Mouse (Mus musculus) adrenal gland, postnatal 10 days (tissue): ENCODE data around the gene C530008M17Rik. TPM values are rescaled to one million over a fixed set of nuclear protein-coding genes. Genes with fewer than 3 reads are reported as not detected.

Source experiments
- DNase-seq: peaks from one replicate; pipeline ENCODE4 v3.0.0; 2021; ENCODE audit warnings: mixed read lengths
- total RNA-seq, 2 experiments: library from RNA; stranded (reverse); gene quantifications; 2 replicates each; pipeline ENCODE4 v1.2.3; 2021

Gene C530008M17Rik
- total RNA-seq, 2 experiments from 2014 or later, result 7.5 to 10.4 TPM

DNA sequence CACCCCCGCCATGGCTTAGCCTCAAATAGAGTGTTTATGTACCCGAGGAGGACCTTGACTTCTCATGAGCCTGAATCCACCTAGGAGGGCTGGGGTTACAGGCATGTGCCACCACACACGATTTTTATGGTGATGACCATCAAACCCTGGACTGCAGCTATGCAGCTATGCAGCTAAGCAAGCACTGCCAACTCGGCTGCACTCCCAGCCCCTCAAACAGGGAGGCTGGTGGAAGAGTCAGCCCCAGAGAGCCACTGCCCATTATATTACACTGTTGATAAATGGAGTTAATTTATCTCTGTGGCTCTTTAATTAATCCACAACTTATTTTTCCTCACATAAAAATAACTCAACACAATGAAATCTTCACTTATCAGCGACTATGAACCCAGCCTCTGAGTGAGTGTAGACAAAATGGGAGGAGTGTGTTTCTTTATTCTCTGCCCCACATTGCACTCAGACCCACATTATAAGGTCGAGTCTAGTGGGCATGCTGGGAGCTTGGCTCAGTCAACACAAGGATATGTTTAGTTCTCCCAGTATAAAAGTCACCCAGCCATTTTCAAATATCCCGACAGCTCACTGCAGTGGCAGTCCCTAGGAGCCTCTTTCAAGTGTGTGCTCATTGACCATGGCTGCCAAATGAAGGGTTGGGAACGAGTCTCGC is 117.3 kb downstream of the C530008M17Rik start:
- no peak for DNase-seq

DNA sequence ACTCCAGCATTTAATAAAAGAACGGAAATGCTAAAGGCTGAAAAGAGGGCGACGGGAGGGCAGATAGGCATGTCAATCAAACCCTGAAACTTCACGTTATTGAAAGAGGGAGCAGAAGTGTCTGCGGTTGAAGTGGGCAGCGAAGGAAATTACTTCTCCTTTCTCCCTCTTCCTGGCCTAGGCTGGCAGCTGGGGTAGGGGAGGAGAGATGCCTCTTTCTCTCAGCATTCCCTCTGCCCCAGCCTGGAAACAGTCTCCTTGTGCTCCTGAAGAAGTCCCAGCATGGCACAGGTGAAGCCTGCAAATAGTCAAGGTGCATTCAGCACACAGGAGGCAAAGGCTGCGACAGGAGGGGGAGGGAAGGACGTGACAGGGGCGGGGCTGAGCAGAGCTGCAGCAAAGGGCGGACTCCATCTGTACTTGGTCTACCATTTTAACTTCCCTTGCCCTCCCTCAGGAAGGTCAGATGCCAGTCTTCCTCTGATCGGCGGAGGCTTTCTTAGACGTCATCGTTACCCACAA is 122.8 kb downstream of the C530008M17Rik start:
- DNase-seq, result no peak

DNA sequence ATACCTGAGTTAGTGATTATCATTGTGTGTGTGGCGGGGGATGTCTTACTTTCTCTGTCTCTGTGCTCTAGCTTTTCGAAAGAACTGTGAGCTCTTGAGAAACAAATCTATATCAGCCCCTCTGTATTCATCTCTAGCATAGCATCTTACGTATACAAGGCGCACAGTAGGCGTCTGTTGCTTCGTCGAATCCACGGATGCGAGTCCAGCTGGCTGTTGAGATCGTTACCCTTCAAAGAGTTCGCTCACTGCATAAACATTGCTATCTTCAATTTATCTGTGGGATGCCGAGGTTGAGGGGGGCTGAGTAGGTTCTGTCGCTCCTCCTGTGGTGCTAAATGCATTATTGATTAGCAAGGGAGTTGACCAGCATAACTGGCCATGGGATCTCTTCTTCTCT is 125.6 kb downstream of the C530008M17Rik start:
- DNase-seq, result no peak

DNA sequence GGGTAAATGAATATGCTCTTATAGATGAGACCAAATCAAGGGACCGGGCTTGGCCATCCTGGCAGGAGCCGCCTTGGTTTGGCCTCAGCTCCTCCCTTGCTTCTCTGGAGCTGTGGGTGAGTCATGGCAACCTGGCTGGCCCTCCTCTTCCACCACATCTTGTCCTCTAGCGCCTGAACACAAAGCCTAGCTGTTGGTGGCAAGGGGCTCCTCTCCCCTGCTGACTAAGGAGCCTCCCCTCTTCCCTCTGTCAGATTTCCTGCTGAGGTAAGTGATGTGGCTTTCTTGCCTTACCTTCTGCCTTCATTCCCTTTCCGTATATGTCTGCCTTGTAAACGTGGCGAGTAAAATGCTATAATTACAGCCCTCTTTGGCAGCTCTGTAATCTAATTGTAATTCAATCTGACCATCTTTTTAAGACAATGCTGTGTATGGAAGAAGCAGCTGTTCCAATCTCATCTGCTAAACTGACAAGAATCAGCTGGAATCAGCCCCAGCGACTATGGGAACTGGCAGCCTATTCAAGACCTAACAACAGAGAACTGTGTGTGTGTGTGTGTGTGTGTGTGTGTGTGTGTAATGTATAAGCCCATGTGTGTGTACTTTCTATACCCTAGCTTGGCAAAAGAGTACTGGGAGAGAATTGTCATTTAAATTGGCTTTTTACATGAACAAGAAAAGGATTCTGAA is 126.2 kb downstream of the C530008M17Rik start:
- DNase-seq, result no peak

DNA sequence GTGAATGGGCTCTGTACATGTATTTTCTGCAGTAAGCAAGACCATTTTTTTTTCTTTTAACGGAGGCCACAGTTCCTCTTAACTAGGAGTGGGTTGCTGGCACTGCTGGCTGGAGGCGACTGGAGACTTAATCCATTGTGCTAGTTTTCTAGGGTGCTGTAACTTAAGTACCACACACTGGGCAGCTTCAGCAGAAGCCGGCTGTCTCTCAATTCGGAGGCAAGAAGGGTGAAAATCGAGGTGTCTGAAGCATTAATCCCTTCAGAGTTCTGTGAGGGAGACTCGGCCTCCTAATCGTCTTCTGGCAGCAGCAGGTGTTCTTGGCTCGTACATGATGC is 126.8 kb downstream of the C530008M17Rik start:
- DNase-seq, result no peak

DNA sequence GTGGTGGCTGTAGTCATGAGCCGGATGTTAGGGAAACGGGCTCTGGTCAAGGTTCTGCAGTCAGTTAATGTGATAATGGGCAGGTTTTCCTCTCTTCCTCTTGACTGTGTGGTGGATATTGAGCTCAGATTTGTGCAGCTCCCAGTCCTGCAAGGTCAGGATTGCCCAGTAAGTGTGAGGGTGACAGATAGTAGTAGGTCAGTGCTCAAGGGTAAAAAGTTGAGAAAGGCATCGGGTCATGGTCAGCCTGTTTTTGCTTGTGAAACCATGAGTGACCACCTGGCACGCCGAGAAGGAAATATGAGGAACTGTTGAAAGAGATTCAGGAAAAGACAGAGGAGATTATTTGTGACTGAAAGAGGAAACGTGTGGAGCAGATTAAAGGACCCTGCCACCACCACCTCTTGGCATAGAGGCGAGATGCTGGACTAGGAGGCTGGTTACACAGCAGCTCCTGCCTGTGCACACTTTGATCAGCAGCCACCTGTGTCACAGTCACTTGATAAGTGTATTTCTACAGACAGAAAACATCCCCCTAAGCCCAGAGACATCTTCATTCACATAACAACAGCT is 127.9 kb downstream of the C530008M17Rik start:
- DNase-seq, result peak; percentile 15

DNA sequence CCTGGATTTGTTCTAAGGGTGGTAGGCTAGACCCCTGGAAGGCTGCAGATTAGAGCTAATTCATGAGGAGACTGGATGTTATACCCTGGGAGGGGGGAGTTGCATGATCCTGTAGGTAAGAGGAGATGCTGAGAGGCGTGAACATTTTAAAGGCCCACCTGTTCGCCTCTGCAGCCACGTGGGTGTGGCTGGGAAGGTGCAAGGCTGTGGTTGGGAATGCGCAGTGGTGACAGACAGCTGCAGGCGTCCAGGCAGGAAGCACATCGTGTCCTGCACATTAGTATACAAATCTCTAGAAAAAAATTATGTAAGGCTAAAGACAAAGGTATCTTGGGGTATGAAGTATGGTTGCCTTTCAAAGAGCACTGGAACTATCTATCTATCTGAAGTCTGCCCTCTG is 128.7 kb downstream of the C530008M17Rik start:
- no peak for DNase-seq

DNA sequence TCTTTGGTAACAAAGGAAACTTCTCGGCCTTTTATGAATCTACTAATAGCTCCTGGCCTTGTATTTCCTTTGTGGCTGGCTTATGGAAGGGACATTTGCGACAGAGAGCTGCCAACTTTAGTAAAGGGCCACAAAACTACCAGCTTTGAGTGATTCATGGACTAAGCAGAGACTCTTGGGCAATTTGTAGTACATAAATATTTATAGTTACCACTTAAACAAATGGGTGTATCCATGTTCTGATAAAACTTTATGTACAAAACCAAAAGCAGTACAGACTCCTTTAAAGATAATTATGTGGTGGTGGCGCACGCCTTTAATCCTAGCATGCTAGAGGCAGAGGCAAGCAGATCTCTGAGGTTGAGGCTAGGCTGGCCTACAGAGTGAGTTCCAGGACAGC is 133.6 kb downstream of the C530008M17Rik start:
- DNase-seq, result no peak

DNA sequence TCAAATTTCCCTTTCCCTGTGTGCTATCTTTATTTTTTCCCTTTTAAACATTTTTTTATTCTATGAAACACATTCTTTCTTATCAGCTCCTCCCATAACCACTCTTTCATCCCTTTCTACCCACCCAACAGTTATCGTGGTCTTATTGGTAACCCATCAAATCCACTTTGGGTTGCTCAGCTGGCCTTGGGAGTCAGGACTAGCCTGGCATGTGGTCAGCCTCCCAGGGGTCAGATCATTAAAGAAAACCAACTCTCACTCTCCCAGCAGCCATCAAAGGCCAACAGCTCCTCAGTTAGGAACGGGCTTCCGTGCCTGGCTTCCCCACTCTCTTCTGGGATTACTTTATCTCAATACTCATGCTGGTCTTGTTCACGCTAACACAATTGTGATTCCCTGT is 135.0 kb downstream of the C530008M17Rik start:
- DNase-seq, result no peak

DNA sequence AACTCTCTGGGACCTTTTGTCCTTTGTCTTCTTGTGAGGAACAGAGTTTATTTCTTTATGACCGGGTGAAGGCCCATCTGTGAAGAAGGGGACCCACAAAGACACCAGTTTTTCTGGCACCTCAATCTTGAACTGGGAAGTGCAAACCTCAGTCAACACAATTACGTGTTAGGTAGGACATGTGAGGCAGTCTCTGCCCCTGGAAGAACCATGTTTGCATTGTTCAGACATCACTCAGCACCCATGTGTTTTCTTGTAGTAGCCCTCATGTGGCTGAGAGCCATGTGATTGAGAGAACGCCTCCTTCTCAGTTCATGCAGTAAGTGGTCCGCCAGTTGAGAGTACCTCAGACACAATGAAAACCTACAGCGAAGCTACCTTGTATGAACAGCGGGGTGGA is 136.4 kb downstream of the C530008M17Rik start:
- DNase-seq, result no peak

DNA sequence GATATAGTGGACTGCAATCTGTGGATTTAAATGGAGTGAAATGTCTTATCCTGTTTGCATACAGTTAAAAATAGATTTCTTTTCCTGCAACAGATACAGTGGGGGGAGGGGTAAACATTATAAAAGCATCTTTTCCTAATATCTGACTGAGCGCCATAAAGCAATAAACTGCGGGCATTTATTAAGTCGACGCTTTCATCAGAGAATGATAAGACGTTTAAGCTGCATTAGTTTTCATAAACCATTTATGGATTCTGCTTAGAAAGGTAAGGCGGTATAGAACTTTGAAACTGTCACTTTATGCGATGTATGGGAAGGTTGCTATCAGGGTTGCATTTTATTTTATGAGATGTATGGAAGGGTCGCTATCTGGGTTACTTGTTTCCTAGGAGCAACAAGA is 141.7 kb downstream of the C530008M17Rik start:
- no peak for DNase-seq

DNA sequence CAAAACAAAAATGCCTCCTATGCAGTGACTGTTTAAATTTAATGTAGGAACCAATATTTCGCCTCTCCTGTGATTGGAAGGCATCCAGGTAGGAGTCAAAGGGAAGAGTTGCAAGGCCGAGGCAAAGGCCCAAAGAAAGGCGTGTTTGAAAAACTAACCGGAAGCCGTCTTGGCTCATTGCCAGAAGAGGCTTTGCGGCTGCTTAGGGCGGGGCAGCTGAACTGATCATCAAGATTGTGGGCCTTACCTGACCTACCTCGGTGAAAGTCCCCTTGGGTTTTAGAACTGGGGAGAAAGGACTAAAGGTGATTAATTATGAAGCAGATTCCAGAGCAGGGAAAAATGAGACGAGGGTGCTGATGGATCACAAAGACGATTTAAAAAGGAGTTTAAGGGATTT is 143.2 kb downstream of the C530008M17Rik start:
- DNase-seq, result peak; percentile 24

DNA sequence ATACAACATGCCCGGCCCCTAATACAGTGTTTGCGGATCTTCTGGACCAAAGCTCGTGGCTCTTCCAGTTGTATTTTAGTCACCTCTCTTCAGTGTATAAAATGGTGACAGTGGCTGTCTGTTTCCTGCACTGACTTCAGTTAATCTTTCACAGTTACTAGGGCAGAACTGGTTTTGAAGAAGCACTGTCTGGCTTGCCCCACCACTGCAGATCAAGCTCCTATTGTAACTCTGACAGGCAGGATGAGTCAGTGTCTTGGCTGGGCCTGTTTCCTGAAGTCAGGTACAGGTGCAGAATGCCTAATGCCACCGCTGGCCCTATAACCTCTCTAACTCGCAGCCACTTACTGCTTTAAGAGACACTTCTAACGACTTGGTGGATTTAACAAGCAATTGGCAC is 152.7 kb downstream of the C530008M17Rik start:
- DNase-seq, result no peak

DNA sequence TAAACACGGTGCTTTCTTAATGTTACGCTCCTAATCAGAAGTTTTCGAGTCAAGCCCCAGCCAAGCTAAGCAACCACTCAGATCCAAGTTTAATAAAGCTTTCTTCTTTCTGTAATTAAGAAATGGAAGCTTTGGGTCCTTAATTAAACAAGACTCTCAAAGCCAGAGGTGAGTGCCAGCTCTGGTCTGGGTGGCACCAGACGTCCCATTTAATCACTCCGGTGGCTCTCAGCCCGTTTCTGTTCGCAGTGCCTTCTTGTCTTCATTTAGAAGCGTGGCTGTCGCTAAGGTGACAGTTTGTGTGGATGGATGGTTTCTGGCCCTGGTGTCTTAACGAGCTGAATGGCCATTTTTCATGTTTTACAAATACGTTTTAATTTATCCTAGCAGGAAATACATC is 158.7 kb downstream of the C530008M17Rik start:
- DNase-seq, result no peak

DNA sequence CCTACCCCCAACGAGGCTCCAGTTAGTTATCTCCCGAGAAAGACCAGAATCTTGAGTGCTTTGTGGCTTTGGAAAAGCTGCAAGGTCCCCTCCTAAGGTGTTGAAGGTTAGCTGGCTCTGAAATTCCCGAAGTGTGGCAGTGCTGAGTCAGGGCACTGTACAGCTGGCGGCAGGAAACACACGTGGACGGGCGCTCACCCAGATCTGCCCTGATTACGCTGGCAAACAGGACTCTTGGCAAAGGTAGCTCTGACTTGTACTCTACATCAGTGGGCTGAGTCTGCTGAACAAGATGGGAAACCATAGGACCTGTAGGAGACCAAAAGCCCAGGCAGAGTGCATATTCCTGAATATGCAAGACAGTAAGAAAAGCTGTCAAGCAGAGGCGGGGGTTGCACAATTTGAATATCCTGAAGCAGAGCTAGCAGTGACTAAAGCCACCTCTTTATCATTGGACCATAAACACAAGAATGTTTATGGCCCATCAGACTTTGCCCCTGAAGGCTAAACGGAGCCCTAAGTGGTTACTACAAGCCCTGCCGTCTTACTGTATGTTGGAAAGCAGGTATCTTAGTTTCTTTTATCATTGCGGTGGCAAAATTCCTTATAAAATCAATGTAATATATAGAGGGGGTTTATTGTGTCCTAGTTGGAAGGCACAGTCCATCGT is 159.6 kb downstream of the C530008M17Rik start:
- peak; percentile 48 for DNase-seq

DNA sequence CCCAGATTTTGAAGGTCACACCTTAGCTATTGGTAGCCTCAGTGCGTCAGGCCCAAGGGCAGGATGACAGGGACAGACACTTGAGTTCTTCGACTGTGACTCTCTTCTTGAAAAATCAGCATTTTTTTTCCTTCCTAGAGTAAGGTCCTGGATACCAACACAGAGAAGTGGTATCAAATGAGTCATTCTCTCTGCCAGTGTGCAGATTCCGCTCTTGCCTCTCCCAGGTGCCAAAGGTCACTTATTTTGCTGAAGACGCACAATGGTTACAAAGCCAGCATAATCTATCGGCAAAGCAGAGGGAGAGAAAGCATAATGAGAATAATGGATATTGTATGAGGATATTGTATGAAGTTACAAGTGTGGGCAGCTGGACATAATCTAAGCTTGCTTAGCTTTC is 160.4 kb downstream of the C530008M17Rik start:
- no peak for DNase-seq

DNA sequence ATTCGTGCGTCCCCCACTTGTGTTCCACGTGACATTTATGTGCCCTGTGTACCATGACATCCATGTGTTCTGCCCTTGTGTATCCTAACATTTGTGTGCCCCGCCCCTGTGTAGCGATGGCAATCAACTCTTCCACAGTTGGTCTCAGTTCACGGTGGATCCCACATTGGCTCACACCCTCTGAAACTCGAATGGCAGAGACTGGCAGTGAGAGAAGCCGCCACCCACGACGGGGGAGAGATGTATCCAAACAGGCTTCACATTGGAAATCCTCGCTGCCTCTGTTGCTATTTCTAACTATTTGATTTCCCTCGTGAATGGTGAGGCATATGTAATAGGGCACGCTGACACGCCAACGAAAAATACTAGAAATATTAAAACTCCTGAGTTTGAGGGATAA is 161.4 kb downstream of the C530008M17Rik start:
- DNase-seq, result no peak

DNA sequence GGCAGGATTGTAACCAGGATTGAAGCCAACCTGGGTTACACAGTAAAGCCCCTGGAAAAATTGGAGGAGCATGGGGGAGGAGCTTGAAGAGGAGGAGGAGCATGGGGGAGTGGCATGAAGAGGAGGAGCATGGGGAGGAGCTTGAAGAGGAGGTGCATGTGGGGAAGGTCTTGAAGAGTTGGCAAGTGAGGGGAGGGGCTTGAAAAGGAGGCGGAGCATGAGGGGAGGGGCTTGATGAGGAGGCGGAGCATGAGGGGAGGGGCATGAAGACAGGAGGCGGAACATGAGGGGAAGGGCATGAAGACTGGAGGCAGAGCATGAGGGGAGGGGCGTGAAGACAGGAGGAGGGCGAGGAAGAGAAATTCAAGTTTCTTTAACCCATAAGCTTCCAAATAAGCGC is 162.5 kb downstream of the C530008M17Rik start:
- no peak for DNase-seq

DNA sequence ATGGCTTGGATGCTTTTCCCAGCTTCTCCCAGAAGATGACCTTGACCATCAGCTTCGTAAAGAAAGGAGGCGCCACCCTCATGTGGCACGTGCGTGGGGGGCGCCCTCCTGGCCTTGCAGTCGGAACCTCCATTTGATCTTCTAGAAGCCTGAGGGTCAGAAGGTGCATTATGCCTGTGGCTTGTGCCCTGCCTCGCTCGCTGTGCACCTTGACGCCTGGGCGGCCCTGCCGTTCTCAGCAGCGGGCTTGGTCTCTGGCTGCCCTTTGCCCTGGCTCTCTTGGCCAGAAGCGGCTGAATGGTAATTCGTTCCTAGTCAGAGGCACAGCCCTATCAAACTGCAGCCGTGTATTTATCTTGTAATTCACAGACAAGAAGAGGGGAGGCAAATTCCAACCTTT is 165.8 kb downstream of the C530008M17Rik start:
- DNase-seq, result no peak

DNA sequence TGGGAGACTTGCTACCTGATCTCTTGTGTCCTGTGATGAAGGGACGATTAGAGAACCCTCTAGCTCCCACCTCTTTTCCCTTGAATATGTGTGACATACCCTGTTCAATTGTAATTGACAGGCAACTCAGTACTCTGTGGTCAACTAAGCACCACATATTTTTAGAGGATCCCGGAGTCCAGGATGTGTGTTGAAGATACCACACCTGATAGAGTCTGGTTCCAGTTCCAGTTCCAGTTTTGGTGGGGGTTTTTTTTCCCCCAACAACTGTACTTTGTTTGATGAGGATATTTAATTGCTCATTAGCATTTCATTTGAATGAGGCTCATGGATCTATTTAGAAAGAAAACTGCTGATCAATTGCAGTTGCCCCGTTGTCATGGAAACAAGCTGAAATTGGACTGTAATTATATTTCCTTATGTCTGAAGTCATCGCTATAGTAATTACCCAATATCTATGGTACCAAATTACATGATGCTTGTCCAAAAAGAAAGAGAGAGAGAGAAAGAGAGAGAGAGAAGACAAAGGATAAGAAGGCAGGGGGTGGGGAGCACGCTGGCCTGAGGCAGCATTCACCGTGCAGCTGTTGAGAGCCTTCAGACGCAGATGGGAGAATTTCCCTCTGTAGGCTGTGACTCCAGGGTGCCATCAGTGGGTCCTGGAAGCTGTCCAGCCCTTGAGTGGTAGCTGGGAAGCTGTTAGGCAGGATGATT is 172.4 kb downstream of the C530008M17Rik start:
- no peak for DNase-seq

DNA sequence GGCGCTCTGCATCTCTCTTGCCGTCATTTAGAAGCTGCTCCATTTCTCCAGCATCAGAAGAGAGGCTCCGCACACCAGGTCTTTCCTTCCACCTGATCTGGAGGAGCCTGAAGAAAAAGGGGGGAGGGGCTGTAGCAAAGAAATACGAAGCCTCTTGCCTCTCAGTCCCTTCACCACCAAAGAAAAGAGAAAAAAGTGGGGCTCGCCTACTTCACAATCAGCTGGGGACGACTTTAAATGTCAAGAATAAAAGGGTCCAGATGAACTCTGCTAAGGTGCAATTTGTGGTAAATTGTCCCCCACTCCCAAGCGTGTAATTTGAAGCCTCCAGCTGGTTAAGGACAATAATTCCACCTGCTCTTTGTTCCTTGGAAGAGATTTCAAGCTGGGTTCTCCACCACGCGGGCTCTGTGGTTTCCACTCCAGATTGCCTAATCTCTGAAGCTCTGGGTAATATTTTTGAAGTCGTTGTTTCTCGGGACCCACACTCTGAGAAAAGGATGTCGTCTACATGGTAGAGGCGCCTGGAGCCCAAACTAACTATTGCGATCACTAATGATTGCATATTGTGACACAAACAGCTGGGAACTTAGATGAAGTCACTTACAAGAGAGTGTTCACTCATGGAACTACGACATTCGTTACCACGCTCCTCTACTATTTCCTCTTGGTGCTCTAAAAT is 176.4 kb downstream of the C530008M17Rik start:
- DNase-seq, result no peak

DNA sequence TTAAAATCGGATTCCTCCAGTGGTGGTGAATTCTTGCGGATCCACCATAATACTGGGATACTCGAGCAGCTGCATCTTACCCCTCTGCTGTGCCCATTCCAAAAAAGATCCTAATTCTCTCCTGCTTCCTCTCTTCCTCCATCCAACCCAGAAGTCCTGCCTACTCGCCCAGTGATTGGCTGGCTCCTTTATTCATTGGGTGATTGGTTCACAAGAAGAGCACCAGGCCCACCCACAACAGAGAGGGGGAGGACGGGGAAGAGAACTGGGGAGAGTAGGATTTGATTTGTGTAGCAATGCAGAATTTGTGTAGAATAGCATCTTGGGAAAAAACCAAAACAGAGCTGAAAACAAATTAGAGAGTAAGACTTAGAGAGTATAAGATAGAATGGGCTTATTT is 180.7 kb downstream of the C530008M17Rik start:
- DNase-seq, result no peak
